ENCODE assay signal across 12 mouse cellular contexts in genomic region chr13:83660722-83661121, GRCm38 (mm10).
DNase-seq lines count a peak whose midpoint lies in the region; ATAC-seq lines count a peak whose summit lies in the region.
"Had no signal": no experiment of that assay in that cellular context is flagged by ENCODE, and none has a peak within 500 bp of the region (broad histone marks: within the 10 kb centered on the region; RNA-seq: fewer than 3 reads in every experiment).

No protein-coding gene starts in this region.

- H3K4me2 ChIP-seq in hindbrain, embryonic 16.5 days (ENCODE audit: low read length), result peak overlapping the region; percentile 35

- 38% methylated on average over 8 of the region's 8 CpGs for WGBS in hindbrain, embryonic 16.5 days

- H3K9me3 ChIP-seq in hindbrain, embryonic 16.5 days (ENCODE audit: control insufficient read depth, low read length), result no peaks in the 10 kb centered on the region
- H3K9me3 ChIP-seq: megakaryocyte, embryonic 14.5 days had no signal

- DNase-seq in right cerebral cortex, postnatal 10 days (ENCODE audit: low spot score in 2 of 2), result peak; percentile 38 to 55
- DNase-seq in right cerebral cortex, postnatal 25 days, result no peak
- DNase-seq in cerebellum, postnatal 14 days, result peak; percentile 74 to 76
- no peak for DNase-seq in gastrocnemius, postnatal 4 days (ENCODE audit: low spot score in 2 of 2)
- no peak for DNase-seq in adrenal gland, adult (ENCODE audit: inconsistent age in 2 of 2, low spot score in 1 of 2)
- DNase-seq in adrenal gland, postnatal 4 days (ENCODE audit: low spot score in 2 of 2), result no peak
- DNase-seq: gastrocnemius, postnatal 25 days; kidney, adult 18-20 months; right cerebral cortex, postnatal 4 days; thymus, adult 2 months had no signal

- H3K27ac ChIP-seq in hindbrain, embryonic 16.5 days (ENCODE audit: low read depth, low read length), result no peak overlapping the region

- 0 out of 2 replicates have a peak overlapping the region, but pooled peaks have one; percentile 2 for H3K4me3 ChIP-seq in hindbrain, embryonic 16.5 days (ENCODE audit: low read length)
- H3K4me3 ChIP-seq: megakaryocyte, embryonic 14.5 days had no signal

- H3K36me3 ChIP-seq in hindbrain, embryonic 16.5 days (ENCODE audit: control insufficient read depth, insufficient read depth, low read length), result no peaks in the 10 kb centered on the region

- H3K4me1 ChIP-seq in hindbrain, embryonic 16.5 days (ENCODE audit: control insufficient read depth, insufficient read depth, low read depth, low read length), result peaks cover 3% of the 10 kb centered on the region; the same call in 1 of the 2 replicates
- H3K4me1 ChIP-seq: megakaryocyte, embryonic 14.5 days had no signal

- H3K9ac ChIP-seq in hindbrain, embryonic 16.5 days (ENCODE audit: low read depth, low read length), result no peak overlapping the region

- H3K27me3 ChIP-seq in hindbrain, embryonic 16.5 days (replicated peaks; ENCODE audit: control insufficient read depth, insufficient read depth, low read length), result no peaks in the 10 kb centered on the region
- H3K27me3 ChIP-seq: megakaryocyte, embryonic 14.5 days had no signal

- ATAC-seq in hindbrain, embryonic 16.5 days, result peak; percentile 78

Comparison
In these comparisons a context has a peak if more than half of its experiments do, and no peak if none do; other contexts are left out.
1. DNase-seq: peak in right cerebral cortex, postnatal 10 days (2 of 2) and cerebellum, postnatal 14 days (2 of 2); none in right cerebral cortex, postnatal 25 days (single experiment), gastrocnemius, postnatal 4 days (0 of 2), adrenal gland, adult (0 of 2) and adrenal gland, postnatal 4 days (0 of 2).